Mouse (Mus musculus) fibroblast of lung, adult 2 months (primary cell): ENCODE results near the gene B3gntl1.

Experiments
- DNase-seq: peaks from one replicate; pipeline ENCODE4 v3.0.0-alpha.2; 2011; ENCODE audit warnings: low read depth

Gene B3gntl1

GRCm38 (mm10) chr11:121672990-121673572, at the start of gene B3gntl1:
B3gntl1 (minus strand) TSS chr11:121673153.
- peak; percentile 100 for DNase-seq

GRCm38 (mm10) chr11:121722434-121722833, 49.5 kb upstream of the B3gntl1 start:
- DNase-seq = no peak

- DNase-seq = no peak
Measured at GRCm38 (mm10) chr11:121720752-121721151, 47.8 kb upstream of the B3gntl1 start.

DNA sequence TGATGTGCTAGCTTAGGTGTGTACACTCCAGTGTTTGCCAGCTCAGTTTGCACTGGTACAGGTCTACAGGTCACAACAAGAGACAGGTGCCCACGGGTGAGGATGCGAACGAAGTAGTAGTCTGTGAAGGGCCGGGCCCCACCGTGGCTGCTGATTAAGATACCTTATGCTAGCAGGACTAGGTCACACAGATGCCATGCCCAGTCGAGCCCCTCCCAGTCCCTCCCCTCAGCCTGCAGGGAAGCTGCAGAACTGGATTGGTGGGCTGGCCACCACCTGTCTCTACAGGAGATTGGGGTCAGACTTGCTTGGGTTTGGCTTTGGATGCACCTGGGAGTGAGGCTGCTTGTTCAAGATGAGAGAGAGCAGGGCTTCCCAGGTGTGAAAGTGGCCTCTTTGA, 44.8 kb upstream of the B3gntl1 start:
- no peak for DNase-seq

DNA sequence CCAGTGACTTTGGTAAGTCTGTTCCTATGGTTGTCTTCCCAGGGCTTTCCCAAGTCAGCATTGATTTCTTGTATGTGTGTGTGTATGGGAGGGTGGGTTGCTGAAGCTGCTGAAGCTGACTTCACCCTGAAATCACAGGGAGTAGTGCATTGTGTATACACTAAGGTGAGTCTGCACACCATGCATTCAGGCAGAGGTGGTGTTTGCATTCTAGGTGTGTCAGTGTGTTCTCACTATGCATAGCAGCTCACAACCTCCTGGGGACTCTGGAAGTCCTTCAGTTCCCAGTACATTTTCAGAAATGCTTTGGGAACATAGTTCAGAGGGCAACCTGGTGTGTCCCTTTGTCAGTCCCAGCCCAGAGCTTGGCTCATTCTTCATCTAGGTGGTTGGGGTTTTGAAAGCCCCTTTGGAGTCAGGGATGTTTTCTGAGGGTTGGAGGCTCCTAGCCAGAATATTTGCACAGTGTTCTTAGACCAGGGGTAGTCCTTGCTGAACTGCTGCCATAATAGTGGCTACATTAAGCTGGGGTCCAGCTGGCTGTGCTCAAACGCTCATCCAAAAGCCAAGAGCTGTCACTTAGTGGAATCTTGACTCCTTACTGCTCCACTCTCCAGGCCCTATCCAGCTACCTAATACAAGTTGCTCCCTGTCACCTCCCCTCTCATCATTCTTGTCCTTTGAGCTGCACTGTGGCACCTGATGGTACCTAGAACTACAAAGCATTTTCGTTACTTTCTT, 42.0 kb upstream of the B3gntl1 start:
- no peak for DNase-seq

DNA sequence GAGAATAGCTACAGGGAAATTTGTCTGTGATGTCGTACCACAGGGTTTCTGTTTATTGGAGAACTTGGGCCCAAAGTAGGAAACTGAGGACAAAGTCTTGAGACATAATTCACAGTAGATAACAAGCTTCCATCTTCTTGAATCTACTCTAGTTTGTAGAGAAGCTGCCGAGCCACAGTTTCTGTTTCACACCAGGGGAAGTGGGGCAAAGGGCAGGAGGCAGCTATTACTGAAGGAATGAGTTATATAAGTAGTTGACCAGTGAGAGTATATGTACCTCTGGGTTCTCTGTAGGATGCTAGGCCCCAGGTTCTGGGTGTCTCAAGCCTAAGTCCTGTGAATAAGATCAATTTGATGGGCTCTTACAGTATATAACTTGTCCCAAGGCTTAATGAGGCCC, 40.6 kb upstream of the B3gntl1 start:
- no peak for DNase-seq

DNA sequence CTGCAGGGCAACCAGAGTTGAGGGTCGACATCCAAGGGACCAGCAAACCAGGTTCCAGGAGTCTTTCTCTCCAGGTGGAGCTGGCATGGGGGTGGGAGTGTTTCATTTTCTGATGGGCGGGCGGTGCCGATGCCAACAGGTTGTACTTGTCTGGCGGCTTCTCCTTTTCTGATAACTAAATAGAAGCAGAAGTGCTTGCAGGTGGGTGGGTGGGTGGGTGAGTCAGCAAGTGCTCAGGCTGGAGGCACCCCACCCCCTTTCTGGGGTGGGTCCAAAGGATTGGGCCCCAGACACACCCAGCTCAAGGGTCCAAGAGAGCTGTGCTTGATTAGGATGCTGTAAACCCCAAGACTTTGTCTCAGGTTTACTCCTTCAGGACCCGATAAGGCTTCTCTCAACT, 40.0 kb upstream of the B3gntl1 start:
- no peak for DNase-seq

DNA sequence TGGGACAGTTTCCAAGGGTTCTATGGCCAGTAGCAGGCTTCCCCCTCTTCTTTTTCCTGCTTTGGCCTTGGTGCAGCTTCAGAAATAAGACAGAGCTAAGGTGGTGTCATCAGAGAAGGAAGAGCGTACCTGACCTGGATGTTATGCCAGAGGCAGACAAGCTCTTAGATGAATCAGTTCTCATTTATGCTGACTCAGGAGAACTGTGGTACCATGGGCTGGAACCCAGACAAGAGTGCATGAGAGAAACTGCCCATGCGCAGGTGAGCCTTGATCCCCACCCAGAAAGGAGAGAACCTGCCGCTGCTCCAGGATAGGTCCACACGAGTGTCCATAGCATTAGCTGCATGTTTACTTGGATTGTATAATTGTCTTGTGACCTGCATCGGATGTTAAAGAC, 37.3 kb upstream of the B3gntl1 start:
- no peak for DNase-seq

- no peak for DNase-seq
Measured at GRCm38 (mm10) chr11:121709278-121709677, 36.3 kb upstream of the B3gntl1 start.

DNA sequence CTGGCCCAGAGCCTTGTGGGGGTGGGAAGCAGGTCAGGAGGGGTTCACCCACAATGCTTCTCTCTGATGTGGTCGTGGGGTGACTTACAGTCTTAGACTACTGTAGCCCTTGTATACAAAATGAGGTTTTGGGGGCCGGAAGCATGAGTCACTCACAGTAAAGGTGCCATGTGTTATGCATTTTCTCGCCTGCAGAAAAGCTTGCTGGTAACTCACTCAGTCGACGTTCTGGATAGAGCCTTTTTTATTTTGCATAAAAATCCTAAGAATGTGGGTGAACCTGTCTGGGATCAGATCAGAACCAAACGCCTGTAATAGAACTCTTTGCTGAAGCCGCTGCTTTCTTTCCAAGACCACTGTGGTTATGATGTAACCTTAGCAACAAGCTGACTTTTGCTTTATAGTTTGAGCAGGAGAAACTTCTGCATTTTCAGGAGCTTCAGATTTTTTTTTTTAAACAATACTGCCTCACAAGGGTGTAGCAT, 33.6 kb upstream of the B3gntl1 start:
- DNase-seq = no peak

GRCm38 (mm10) chr11:121703619-121704215, 30.8 kb upstream of the B3gntl1 start:
- DNase-seq = no peak

GRCm38 (mm10) chr11:121702895-121703618, 30.1 kb upstream of the B3gntl1 start:
- DNase-seq = no peak

GRCm38 (mm10) chr11:121702111-121702894, 29.4 kb upstream of the B3gntl1 start:
- peak; percentile 82 for DNase-seq

DNA sequence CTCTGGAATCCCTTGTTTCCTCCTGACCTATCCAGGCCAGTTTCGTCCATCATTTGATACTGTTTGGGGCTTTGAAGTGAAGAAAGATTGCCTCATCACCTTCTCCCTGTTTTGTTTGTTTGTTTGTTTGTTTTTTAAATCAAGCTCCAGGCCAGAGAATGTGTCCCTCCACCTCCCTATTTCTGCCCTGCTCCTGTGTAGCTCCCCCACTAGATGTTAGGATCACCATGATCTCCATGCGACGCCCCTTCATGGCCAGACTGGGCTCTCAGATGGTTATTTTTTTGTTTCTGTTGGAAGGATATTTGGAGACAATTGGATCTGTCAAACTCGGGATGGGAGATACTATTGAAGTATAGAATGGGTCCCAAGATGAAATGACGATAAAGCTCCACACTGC, 28.3 kb upstream of the B3gntl1 start, which contains the start of gene Metrnl:
Gene Metrnl, plus strand, starts transcription at position 301 of the 400 bp plus-strand sequence.
- no peak for DNase-seq

- DNase-seq = no peak
Measured at GRCm38 (mm10) chr11:121698381-121698955, 25.5 kb upstream of the B3gntl1 start.

GRCm38 (mm10) chr11:121697271-121697670, 24.3 kb upstream of the B3gntl1 start:
- DNase-seq = no peak

DNA sequence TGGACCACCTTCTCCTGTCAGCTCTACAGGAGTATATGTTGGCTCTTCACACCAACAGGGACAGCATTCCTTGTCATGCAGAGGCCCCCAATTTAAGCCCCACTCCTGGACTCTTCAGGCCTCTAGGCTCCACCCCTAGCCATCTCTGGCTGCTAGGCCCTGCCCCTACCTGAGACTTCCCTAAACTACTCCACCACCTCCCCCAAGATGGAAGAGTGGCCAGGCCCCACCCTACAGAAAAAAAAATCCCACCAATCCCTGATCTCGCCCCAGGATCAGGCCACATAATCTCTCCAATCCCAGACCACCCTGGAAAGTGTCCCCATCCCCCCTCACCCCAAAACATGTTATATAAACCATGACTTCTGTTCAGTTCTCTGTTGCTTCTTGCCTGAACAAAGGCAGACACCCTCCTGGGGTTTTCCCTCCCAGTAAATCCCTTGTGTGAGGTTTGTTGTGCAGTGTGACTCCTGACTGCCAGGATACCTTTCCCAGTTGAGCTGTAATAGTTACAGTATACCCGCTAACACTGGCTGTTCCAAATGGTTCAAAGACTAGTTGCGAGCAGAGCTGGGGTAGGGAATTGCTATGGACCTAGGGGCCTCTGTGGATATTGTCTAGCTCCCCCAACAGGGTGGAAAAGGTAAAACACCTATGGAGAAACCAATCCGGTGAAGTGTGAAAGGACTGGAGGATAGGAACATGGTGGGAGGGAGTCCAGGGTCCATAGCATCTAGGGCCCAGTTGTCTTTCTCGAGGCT, 22.5 kb upstream of the B3gntl1 start:
- no peak for DNase-seq

- DNase-seq = no peak
Measured at GRCm38 (mm10) chr11:121688024-121688423, 15.1 kb upstream of the B3gntl1 start.

DNA sequence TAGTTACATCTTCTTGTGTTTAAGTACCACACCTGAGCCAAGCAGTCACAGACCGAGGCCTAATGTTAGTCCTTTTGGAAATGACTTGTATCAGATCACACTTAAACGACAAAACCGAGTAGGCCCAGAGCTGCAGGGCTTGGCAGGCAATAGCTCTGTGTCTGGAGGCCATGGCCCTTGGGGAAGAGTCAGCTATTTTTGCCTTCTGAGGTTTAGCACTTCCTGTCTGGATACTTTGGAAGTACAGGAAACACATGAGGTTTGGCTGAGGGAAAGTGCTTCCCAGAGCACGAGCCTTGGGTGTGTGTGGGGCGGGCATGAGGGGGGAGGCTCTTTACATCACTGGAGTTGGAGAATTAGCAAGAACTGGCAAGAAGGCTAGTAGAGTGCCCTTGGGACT, 13.7 kb upstream of the B3gntl1 start:
- peak; percentile 63 for DNase-seq

- DNase-seq = no peak
Measured at GRCm38 (mm10) chr11:121686091-121686490, 13.1 kb upstream of the B3gntl1 start.
